ENCODE assay signal across 28 mouse cellular contexts in genomic region chr6:50214711-50215372, GRCm38 (mm10). TPM values are rescaled to one million over a fixed set of nuclear protein-coding genes. Genes with fewer than 3 reads are reported as not detected.
DNase-seq lines count a peak whose midpoint lies in the region; ATAC-seq and TF ChIP-seq lines count a peak whose summit lies in the region.
"Had no signal": no experiment of that assay in that cellular context is flagged by ENCODE, and none has a peak within 500 bp of the region (broad histone marks: within the 10 kb centered on the region; RNA-seq: fewer than 3 reads in every experiment).

No protein-coding gene starts in this region.

- H3K9ac ChIP-seq in liver, postnatal 0 days (replicated peaks) = no peak overlapping the region
- H3K9ac ChIP-seq in kidney, embryonic 15.5 days = no peak overlapping the region
- H3K9ac ChIP-seq in forebrain, embryonic 14.5 days (ENCODE audit: low read length) = no peak overlapping the region
- H3K9ac ChIP-seq: forebrain, embryonic 12.5 days; heart, embryonic 12.5 days; hindbrain, embryonic 15.5 days; liver, embryonic 15.5 days; lung, embryonic 15.5 days; midbrain, embryonic 12.5 days; neural tube, embryonic 13.5 days; stomach, embryonic 15.5 days had no signal

- TF ChIP-seq EP300 in liver, postnatal 0 days (IDR thresholded peaks at IDR 0.05; ENCODE audit: low read depth) = no peak

- H3K4me3 ChIP-seq in heart, embryonic 10.5 days = no peak overlapping the region
- no peak overlapping the region for H3K4me3 ChIP-seq in liver, postnatal 0 days (ENCODE audit: low read depth, low read length)
- no peak overlapping the region for H3K4me3 ChIP-seq in kidney, embryonic 15.5 days (replicated peaks)
- no peak overlapping the region for H3K4me3 ChIP-seq in forebrain, embryonic 14.5 days (ENCODE audit: low read depth, low read length)
- H3K4me3 ChIP-seq: erythroblast, embryonic 14.5 days; forebrain, embryonic 12.5 days; heart, embryonic 12.5 days; hindbrain, embryonic 10.5 days; hindbrain, embryonic 15.5 days; liver, embryonic 15.5 days; lung, embryonic 15.5 days; megakaryocyte, embryonic 14.5 days; midbrain, embryonic 12.5 days; neural tube, embryonic 13.5 days; stomach, embryonic 15.5 days had no signal

- H3K4me1 ChIP-seq in heart, embryonic 10.5 days = 0 out of 2 replicates have a peak, but pooled peaks cover 6% of the 10 kb centered on the region
- H3K4me1 ChIP-seq in liver, postnatal 0 days (ENCODE audit: insufficient read depth) = peaks cover 14% of the 10 kb centered on the region
- peaks cover 5% of the 10 kb centered on the region; the same call in 1 of the 2 replicates for H3K4me1 ChIP-seq in kidney, embryonic 15.5 days
- H3K4me1 ChIP-seq in forebrain, embryonic 14.5 days (ENCODE audit: control insufficient read depth, insufficient read depth, low read length) = no peaks in the 10 kb centered on the region
- H3K4me1 ChIP-seq: forebrain, embryonic 12.5 days; hindbrain, embryonic 10.5 days; hindbrain, embryonic 15.5 days; lung, embryonic 15.5 days; midbrain, embryonic 12.5 days; neural tube, embryonic 13.5 days; stomach, embryonic 15.5 days had no signal

- WGBS in heart, embryonic 10.5 days = 68% methylated on average over 2 of the region's 2 CpGs
- 39% methylated on average over 2 of the region's 2 CpGs for WGBS in liver, postnatal 0 days (ENCODE audit: insufficient replicate concordance)
- WGBS in kidney, embryonic 15.5 days = 61% methylated on average over 2 of the region's 2 CpGs
- WGBS in forebrain, embryonic 14.5 days = 58% methylated on average over 2 of the region's 2 CpGs

- no peak overlapping the region for H3K4me2 ChIP-seq in liver, postnatal 0 days (ENCODE audit: low read depth, low read length)
- H3K4me2 ChIP-seq in kidney, embryonic 15.5 days = no peak overlapping the region
- no peak overlapping the region for H3K4me2 ChIP-seq in forebrain, embryonic 14.5 days (ENCODE audit: low read length)
- H3K4me2 ChIP-seq: forebrain, embryonic 12.5 days; heart, embryonic 12.5 days; hindbrain, embryonic 15.5 days; liver, embryonic 15.5 days; lung, embryonic 15.5 days; midbrain, embryonic 12.5 days; neural tube, embryonic 13.5 days; stomach, embryonic 15.5 days had no signal

- H3K9me3 ChIP-seq in heart, embryonic 10.5 days = no peaks in the 10 kb centered on the region
- no peaks in the 10 kb centered on the region for H3K9me3 ChIP-seq in liver, postnatal 0 days (ENCODE audit: low read length)
- no peaks in the 10 kb centered on the region for H3K9me3 ChIP-seq in kidney, embryonic 15.5 days (replicated peaks)
- H3K9me3 ChIP-seq in forebrain, embryonic 14.5 days (replicated peaks; ENCODE audit: control insufficient read depth, low read length) = no peaks in the 10 kb centered on the region
- H3K9me3 ChIP-seq: forebrain, embryonic 12.5 days; heart, embryonic 12.5 days; hindbrain, embryonic 10.5 days; hindbrain, embryonic 15.5 days; liver, embryonic 15.5 days; lung, embryonic 15.5 days; megakaryocyte, embryonic 14.5 days; midbrain, embryonic 12.5 days; neural tube, embryonic 13.5 days; stomach, embryonic 15.5 days had no signal

- H3K27ac ChIP-seq in heart, embryonic 10.5 days = no peak overlapping the region
- H3K27ac ChIP-seq in liver, postnatal 0 days (ENCODE audit: low read depth) = peak overlapping the region; percentile 59; the same call in 1 of the 2 replicates
- H3K27ac ChIP-seq in kidney, embryonic 15.5 days = 0 out of 2 replicates have a peak overlapping the region, but pooled peaks have one; percentile 10
- H3K27ac ChIP-seq in forebrain, embryonic 14.5 days (ENCODE audit: low read depth, low read length) = no peak overlapping the region
- H3K27ac ChIP-seq: forebrain, embryonic 12.5 days; hindbrain, embryonic 10.5 days; hindbrain, embryonic 15.5 days; liver, embryonic 15.5 days; lung, embryonic 15.5 days; midbrain, embryonic 12.5 days; neural tube, embryonic 13.5 days; stomach, embryonic 15.5 days had no signal

- DNase-seq in heart, embryonic 10.5 days (ENCODE audit: low spot score) = peak; percentile 22
- no peak for DNase-seq in heart, adult 9 months (ENCODE audit: low spot score in 2 of 2)
- no peak for DNase-seq in liver, postnatal 0 days
- no peak for DNase-seq in liver
- no peak for DNase-seq in forebrain, embryonic 14.5 days (ENCODE audit: low spot score)
- no peak for DNase-seq in lung, postnatal 14 days
- DNase-seq: adrenal gland, adult 8-10 months; cerebellum, adult 11-12 months; cerebellum, adult 9-11 months; gastrocnemius, postnatal 14 days; layer of hippocampus, postnatal 36 days; left cerebral cortex, postnatal 4 days; lung, postnatal 36 days had no signal

- H3K27me3 ChIP-seq in heart, embryonic 10.5 days (ENCODE audit: insufficient read depth, poor library complexity, severe bottlenecking) = no peaks in the 10 kb centered on the region
- H3K27me3 ChIP-seq in liver, postnatal 0 days (ENCODE audit: insufficient read depth, low read length) = no peaks in the 10 kb centered on the region
- H3K27me3 ChIP-seq in kidney, embryonic 15.5 days = no peaks in the 10 kb centered on the region
- no peaks in the 10 kb centered on the region for H3K27me3 ChIP-seq in forebrain, embryonic 14.5 days (replicated peaks; ENCODE audit: control insufficient read depth, insufficient read depth, low read length)
- H3K27me3 ChIP-seq: CH12.LX; forebrain, embryonic 12.5 days; heart, embryonic 12.5 days; hindbrain, embryonic 15.5 days; liver, embryonic 15.5 days; lung, embryonic 15.5 days; megakaryocyte, embryonic 14.5 days; midbrain, embryonic 12.5 days; neural tube, embryonic 13.5 days; stomach, embryonic 15.5 days had no signal

- TF ChIP-seq CTCF in liver, postnatal 0 days (IDR thresholded peaks at IDR 0.05; ENCODE audit: low read depth) = no peak

- peak; percentile 35; the same call in 1 of the 2 replicates for ATAC-seq in liver, postnatal 0 days
- no peak for ATAC-seq in kidney, embryonic 15.5 days (replicated peaks; ENCODE audit: low FRiP score)
- no peak for ATAC-seq in forebrain, embryonic 14.5 days
- no peak for ATAC-seq in granulocyte monocyte progenitor cell, adult 5-6 weeks (replicated peaks; ENCODE audit: poor library complexity, severe bottlenecking)
- ATAC-seq: inflammation-experienced regulatory T-cells, adult 6 months had no signal

- no peaks in the 10 kb centered on the region for H3K36me3 ChIP-seq in heart, embryonic 10.5 days
- no peaks in the 10 kb centered on the region for H3K36me3 ChIP-seq in liver, postnatal 0 days (replicated peaks; ENCODE audit: insufficient read depth, low read length)
- H3K36me3 ChIP-seq in kidney, embryonic 15.5 days = no peaks in the 10 kb centered on the region
- H3K36me3 ChIP-seq in forebrain, embryonic 14.5 days (ENCODE audit: control insufficient read depth, insufficient read depth, low read length) = peaks cover 4% of the 10 kb centered on the region; the same call in 1 of the 2 replicates
- H3K36me3 ChIP-seq: forebrain, embryonic 12.5 days; heart, embryonic 12.5 days; hindbrain, embryonic 10.5 days; liver, embryonic 15.5 days; lung, embryonic 15.5 days; stomach, embryonic 15.5 days had no signal

RNA-seq across cellular contexts. Expression of gene Gsdme, which starts 48.8 kb away (rescaled TPM):
- 29.4 and 36.6 TPM in 2 replicates for polyA plus RNA-seq in heart, embryonic 10.5 days (2016; fragmentation: Nextera tagmentation; extraction: Ambion mirVana)
- polyA plus RNA-seq in liver, postnatal 0 days (2015; fragmentation: Nextera tagmentation; extraction: Ambion mirVana) = 15.7 and 18.1 TPM in 2 replicates
- 56.2 and 59.0 TPM in 2 replicates for polyA plus RNA-seq in kidney, embryonic 15.5 days (2015; fragmentation: Nextera tagmentation; extraction: Ambion mirVana)
- polyA plus RNA-seq in forebrain, embryonic 14.5 days (2014; fragmentation: Nextera tagmentation; extraction: Ambion mirVana) = 58.3 and 74.7 TPM in 2 replicates
- 4.4 and 7.4 TPM in 2 replicates for total RNA-seq in granulocyte monocyte progenitor cell, adult 5-6 weeks (2014; fragmentation: Nextera tagmentation)
- 6.4 and 11.0 TPM in 2 replicates for total RNA-seq in granulocyte monocyte progenitor cell, adult 5-6 weeks (2017)

Comparison
In these comparisons a context has a peak if more than half of its experiments do, and no peak if none do; other contexts are left out.
1. H3K27ac ChIP-seq: peak in liver, postnatal 0 days (single experiment) and kidney, embryonic 15.5 days (single experiment); none in heart, embryonic 10.5 days (single experiment) and forebrain, embryonic 14.5 days (single experiment).